Mouse (Mus musculus) liver, embryonic 14.5 days (tissue): ENCODE measurements around the gene Aoc3. TPM values are rescaled to one million over a fixed set of nuclear protein-coding genes. Genes with fewer than 3 reads are reported as not detected.
A peak's percentile ranks its signal among the peaks of the same experiment; 100 is the strongest.
"Not testable (repeated sequence)": the region's sequence is repeated elsewhere in the genome, so short reads cannot be mapped to it uniquely, and the experiment has no call there.

Experiments
- ATAC-seq: fragments of 200-750 bp; cut with Nextera tagmentation; 2 replicates; pipeline ENCODE4 v1.8.0; 2017; ENCODE audit warnings: moderate number of reproducible peaks, mild to moderate bottlenecking, moderate library complexity; ENCODE audit not compliant: insufficient read depth
- DNase-seq, 3 experiments: peaks; one replicate each; pipeline ENCODE4 v3.0.0-alpha.2; 2012 to 2013; ENCODE audit warnings: low read depth in 3 of 3, low spot score in 3 of 3
- H3K27ac ChIP-seq: fragments of 300-500 bp; sonication (generic); 2 replicates; pipeline ENCODE4 v1.5.1; 2014; ENCODE audit warnings: moderate library complexity, mild to moderate bottlenecking, control low read depth, inconsistent platforms
- H3K27me3 ChIP-seq: fragments of 300-500 bp; sonication (generic); 2 replicates; pipeline ENCODE4 v1.6.1; 2014; ENCODE audit warnings: mild to moderate bottlenecking, low read length, moderate library complexity; ENCODE audit not compliant: control insufficient read depth, insufficient read depth
- H3K36me3 ChIP-seq: fragments of 300-500 bp; sonication (generic); replicated peaks from 2 replicates; pipeline ENCODE4 v1.6.1; 2014; ENCODE audit warnings: low read depth; ENCODE audit not compliant: control insufficient read depth, insufficient read depth
- H3K4me1 ChIP-seq, 2 experiments: fragments of 200-500 bp in 1 of 2; fragments of 300-500 bp in 1 of 2; sonication (generic) in 1 of 2; replicated peaks; 2 replicates each; pipeline ENCODE4 v1.6.1; 2012 to 2014; ENCODE audit warnings: antibody characterized with exemption in 1 of 2, inconsistent platforms in 1 of 2, low read length in 1 of 2; ENCODE audit not compliant: control insufficient read depth in 2 of 2, insufficient read depth in 2 of 2
- H3K4me2 ChIP-seq: fragments of 300-500 bp; sonication (generic); 2 replicates; pipeline ENCODE4 v1.6.1; 2014; ENCODE audit warnings: low read depth, mild to moderate bottlenecking, control low read depth, moderate library complexity
- H3K4me3 ChIP-seq, 2 experiments: fragments of 200-500 bp in 1 of 2; fragments of 300-500 bp in 1 of 2; sonication (generic) in 1 of 2; 2 replicates each; pipeline ENCODE4 v1.5.1; 2012 to 2014; ENCODE audit warnings: low read depth in 2 of 2, low read length in 2 of 2, mild to moderate bottlenecking in 2 of 2, control low read depth in 1 of 2, inconsistent platforms in 1 of 2, moderate library complexity in 1 of 2; ENCODE audit not compliant: insufficient read depth in 1 of 2
- H3K9ac ChIP-seq: fragments of 300-500 bp; sonication (generic); replicated peaks from 2 replicates; pipeline ENCODE4 v1.6.1; 2014; ENCODE audit warnings: mild to moderate bottlenecking, control low read depth, moderate library complexity
- H3K9me3 ChIP-seq: fragments of 300-500 bp; sonication (generic); 2 replicates; pipeline ENCODE4 v1.6.1; 2016; ENCODE audit warnings: low read length, mixed read lengths; ENCODE audit not compliant: control insufficient read depth
- CTCF ChIP-seq: IDR thresholded peaks from 2 replicates; pipeline ENCODE4 v1.5.1; 2016; ENCODE audit warnings: antibody characterized with exemption, low read depth, control low read depth
- EP300 ChIP-seq: IDR thresholded peaks from 2 replicates; pipeline ENCODE4 v1.6.1; 2016; ENCODE audit warnings: antibody characterized with exemption, low read depth
- WGBS: fragments of 180-500 bp; shearing (Covaris S2); extraction: QIAGEN DNeasy Blood & Tissue Kit; methylation state at CpG from one replicate; pipeline ENCODE4 v1.1.7; 2014; ENCODE audit not compliant: insufficient replicate concordance; 5-methylcytosine and 5-hydroxymethylcytosine counted together
- polyA plus RNA-seq, 2 experiments: library from polyadenylated mRNA; depleted of rRNA in 1 of 2; stranded (reverse) in 1 of 2; unstranded in 1 of 2; fragments of >200 nt; fragmentation: Nextera tagmentation in 1 of 2; extraction: Ambion mirVana in 1 of 2; gene quantifications; 2 replicates each; pipeline versions ENCODE4 v1.2.1 to v1.2.3; 2012 to 2014

Gene Aoc3
- polyA plus RNA-seq, 2 experiments, result 0.03 to 0.25 TPM

DNA sequence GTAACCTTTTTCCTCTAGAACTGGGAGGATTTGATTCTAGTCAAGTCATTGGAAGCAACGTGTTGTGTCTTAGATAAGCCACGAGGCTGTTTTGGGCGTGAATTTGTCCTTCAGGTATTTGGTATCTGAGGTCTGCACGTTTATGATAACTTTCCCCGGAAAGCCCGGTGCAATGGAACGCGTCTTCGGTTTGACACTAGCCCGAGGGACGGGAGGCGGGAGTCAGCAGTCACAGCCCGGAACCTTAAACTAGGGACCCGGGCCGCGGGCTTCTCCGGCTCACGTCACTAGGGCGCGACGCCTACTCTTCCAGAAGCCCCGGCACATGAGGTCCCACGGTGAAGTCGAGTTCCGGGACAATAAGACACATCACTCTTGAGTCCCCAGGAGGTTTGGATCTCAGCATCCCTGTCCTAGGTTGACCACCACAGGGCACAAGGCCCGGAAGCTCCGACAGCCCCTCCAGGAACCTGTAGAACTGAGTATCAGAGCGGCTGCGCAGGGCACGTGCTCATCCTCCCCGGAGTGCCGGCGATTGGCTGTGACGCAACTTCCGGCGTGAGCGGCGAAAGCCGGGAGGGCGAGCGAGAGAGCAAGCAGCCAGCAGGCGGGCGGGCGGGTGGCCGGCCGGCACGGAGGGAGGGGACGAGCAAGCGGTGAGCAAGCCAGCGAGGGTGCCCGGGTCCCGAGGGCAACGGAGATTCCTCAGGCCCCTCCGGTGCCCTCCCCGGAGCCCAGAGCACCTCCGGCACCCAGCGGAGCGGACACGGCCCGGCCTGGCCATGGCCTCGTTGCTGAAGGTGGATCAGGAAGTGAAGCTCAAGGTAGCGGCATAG, 14.5 kb upstream of the Aoc3 start, which contains the start of gene Psme3:
Gene Psme3 (plus strand): TSS at position 549 of the 836 bp plus-strand sequence.
- peak; percentile 22; the same call in 1 of the 2 replicates for TF ChIP-seq CTCF
- TF ChIP-seq EP300, result peak; percentile 99

DNA sequence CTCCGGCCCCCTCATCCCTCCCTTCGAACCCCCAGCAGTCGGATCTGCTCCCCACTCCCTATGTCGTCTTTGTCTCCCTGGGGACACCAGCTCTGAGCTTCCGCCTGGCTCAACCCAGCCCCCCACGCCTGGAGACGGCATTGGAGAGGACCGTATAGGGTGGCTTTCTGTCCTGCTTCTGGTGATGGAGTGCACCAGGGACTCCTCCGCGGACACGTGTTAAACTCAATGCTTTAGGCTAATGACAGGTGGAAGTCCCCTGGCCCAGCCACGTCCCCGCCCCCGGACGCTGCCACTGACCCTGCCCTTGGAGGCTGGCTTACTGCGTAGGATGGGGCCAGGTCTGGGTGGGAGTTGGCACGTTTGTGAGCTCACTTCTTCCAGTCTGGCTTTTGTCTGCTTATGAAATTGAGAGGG, 13.9 kb upstream of the Aoc3 start:
- peak overlapping the region; percentile 88 for H3K9ac ChIP-seq
- DNase-seq (peak; percentile 28 to 56 (median 46)), ATAC-seq (peak; percentile 57)
- WGBS, result under 1% methylated on average over 17 of the region's 17 CpGs
- peaks cover 41% of the 10 kb centered on the region for H3K36me3 ChIP-seq
- H3K27me3 ChIP-seq, result no peaks in the 10 kb centered on the region
- H3K27ac ChIP-seq, result peak overlapping the region; percentile 99
- H3K4me1 ChIP-seq, result peaks cover 23 to 27% of the 10 kb centered on the region in 2 experiments
- H3K4me3 ChIP-seq, result peak overlapping the region; percentile 78 to 80
- peak overlapping the region; percentile 97 for H3K4me2 ChIP-seq
- no peaks in the 10 kb centered on the region for H3K9me3 ChIP-seq
- no peak for TF ChIP-seq EP300
- TF ChIP-seq CTCF, result no peak

More for the DNA sequence above, 14.5 kb upstream of the Aoc3 start, which contains the start of gene Psme3:
- Histone ChIP-seq H3K27ac (peak within 1 kb of the TSS; percentile 99), H3K27me3 (no peaks in the 10 kb centered on the region), H3K36me3 (peaks cover 35% of the 10 kb centered on the region), H3K4me1 (peaks cover 23 to 27% of the 10 kb centered on the region in 2 experiments), H3K4me3 (peak within 1 kb of the TSS; percentile 78 to 80), H3K4me2 (peak within 1 kb of the TSS; percentile 97), H3K9ac (peak within 1 kb of the TSS; percentile 88), H3K9me3 (no peaks in the 10 kb centered on the region)
- ATAC-seq, result peak; percentile 90
- under 1% methylated on average over 62 of the region's 62 CpGs for WGBS
- peak; percentile 96 to 98 (median 98) for DNase-seq

DNA sequence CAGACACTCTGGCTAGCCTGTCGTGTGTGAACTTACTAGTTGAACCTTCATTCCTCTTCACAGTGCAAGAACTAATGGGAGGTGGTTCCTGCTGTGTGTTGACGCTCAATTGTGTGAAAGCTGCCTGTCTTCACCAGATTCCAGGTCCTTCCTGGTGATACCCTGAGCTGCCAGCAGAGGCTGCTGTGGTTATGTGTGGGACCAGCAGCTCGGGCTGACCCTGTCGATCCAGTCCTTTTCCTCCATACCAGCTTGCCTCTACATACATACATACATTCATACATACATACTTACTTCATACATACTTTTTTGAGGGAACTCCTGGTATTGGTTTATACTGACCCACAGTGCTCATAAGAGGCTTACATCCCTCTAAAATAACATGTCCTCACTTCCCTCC, 6.8 kb upstream of the Aoc3 start:
- peak; percentile 46; the same call in 1 of the 2 replicates for ATAC-seq
- no peaks in the 10 kb centered on the region for H3K27me3 ChIP-seq
- H3K4me2 ChIP-seq, result no peak overlapping the region
- H3K4me3 ChIP-seq, result no peak overlapping the region
- H3K9me3 ChIP-seq, result no peaks in the 10 kb centered on the region
- 42% methylated on average over 4 of the region's 4 CpGs for WGBS
- TF ChIP-seq EP300 (no peak), CTCF (peak; percentile 96)
- no peak overlapping the region for H3K9ac ChIP-seq
- peak in 1 of 3 experiments; percentile 28 for DNase-seq
- H3K36me3 ChIP-seq, result peaks cover 72% of the 10 kb centered on the region
- peaks cover 0 to 1% of the 10 kb centered on the region in 2 experiments; a peak in 1 of 4 replicates for H3K4me1 ChIP-seq
- H3K27ac ChIP-seq, result no peak overlapping the region

DNA sequence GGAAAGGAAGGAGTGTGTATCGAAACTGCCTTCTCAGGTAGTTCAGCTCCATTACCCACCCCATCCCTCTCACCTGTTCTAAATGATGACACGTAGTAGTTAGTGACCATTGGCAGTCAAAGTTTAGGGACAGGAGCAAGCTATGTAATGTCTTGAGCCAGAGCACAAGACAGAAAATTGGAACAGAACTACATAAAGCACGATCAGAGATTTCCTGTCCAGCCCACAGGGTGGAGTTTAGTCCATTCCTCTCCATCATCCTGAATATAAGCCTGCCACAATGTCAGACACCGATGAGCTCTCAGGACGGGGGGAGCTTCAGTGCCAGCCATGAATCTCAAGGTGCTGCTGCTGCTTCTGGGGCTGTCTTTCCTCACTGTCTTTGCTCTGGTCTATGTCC, 5.6 kb upstream of the Aoc3 start, which contains the start of gene Aoc2:
Gene Aoc2 (plus strand): TSS at position 301 of the 400 bp plus-strand sequence.
- whole genome bisulfite sequencing, result 87% methylated on average over 5 of the region's 5 CpGs
- H3K4me2 ChIP-seq, result no peak within 1 kb of the TSS
- DNase-seq (no peak), ATAC-seq (no peak)
- no peaks in the 10 kb centered on the region for H3K4me1 ChIP-seq
- H3K27ac ChIP-seq, result no peak within 1 kb of the TSS
- H3K27me3 ChIP-seq, result no peaks in the 10 kb centered on the region
- no peaks in the 10 kb centered on the region for H3K9me3 ChIP-seq
- no peak within 1 kb of the TSS for H3K4me3 ChIP-seq
- H3K36me3 ChIP-seq, result peaks cover 61% of the 10 kb centered on the region
- H3K9ac ChIP-seq, result no peak within 1 kb of the TSS
- TF ChIP-seq CTCF (no peak), EP300 (no peak)

DNA sequence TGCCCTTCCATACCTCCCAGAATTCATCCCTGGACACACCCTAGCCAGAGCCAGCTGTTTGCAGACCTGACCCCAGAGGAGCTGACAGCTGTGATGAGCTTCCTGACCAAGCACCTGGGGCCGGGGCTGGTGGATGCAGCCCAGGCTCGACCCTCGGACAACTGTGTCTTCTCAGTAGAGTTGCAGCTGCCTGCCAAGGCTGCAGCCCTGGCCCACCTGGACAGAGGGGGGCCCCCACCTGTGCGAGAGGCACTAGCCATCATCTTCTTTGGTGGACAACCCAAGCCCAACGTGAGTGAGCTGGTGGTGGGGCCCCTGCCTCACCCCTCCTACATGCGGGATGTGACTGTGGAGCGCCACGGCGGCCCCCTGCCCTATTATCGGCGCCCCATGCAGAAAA, 5.2 kb upstream of the Aoc3 start:
- not testable (repeated sequence) for H3K9ac ChIP-seq, H3K9me3 ChIP-seq, H3K4me2 ChIP-seq, H3K27me3 ChIP-seq, H3K27ac ChIP-seq, H3K4me3 ChIP-seq, ATAC-seq, DNase-seq, H3K4me1 ChIP-seq
- peaks cover 56% of the 10 kb centered on the region for H3K36me3 ChIP-seq
- WGBS, result 93% methylated on average over 11 of the region's 11 CpGs
